Mouse (Mus musculus): ENCODE data around the gene Olfr1271.
"Not testable (repeated sequence)": the region's sequence is repeated elsewhere in the genome, so short reads cannot be mapped to it uniquely, and the experiment has no call there.

Olfr1271 gene

DNA sequence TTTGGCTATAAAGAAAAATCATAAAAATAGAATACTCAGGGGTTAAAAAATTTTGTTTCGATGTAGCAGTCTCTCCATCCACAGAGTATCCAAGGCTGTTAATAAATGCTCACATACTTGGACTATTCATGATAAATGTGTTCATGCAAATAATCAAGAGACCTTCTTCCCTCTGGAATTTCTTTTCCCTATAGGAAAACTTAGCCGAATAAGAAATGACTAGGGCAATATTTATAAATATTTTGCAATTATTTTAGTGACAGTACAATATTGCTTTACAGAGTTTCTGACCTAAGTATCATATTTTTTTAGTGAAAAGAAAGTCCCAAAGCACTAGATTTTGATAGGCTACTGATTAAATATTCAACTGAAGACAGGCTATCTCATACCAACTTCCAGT is at the start of gene Olfr1271:
Gene Olfr1271 (minus strand): TSS at position 101 of the 400 bp plus-strand sequence.
- no peak for DNase-seq (ENCODE audit: low spot score in 2 of 2)

GRCm38 (mm10) chr2:90292741-90293140 is 21.9 kb upstream of the Olfr1271 start, which contains the start of gene Olfr1272:
Gene Olfr1272, minus strand, starts transcription at chr2:90292841.
- DNase-seq (ENCODE audit: low spot score in 2 of 2): no peak

DNA sequence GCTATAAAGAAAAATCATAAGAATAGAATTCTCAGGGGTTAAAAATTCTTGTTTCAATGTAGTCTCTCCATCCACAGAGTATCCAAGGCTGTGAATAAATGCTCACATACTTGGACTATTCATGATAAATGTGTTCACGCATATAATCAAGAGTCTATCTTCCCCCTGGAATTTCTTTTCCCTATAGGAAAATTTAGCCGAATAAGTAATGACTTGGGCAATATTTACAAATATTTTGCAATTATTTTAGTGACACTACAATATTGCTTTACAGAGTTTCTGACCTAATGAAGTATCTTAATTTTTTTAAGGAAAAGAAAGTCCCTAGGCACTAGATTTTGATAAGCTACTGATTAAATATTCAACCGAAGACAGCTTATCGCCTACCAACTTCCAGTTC is 13.3 kb downstream of the Olfr1271 start, which contains the start of gene Olfr142:
Gene Olfr142 (minus strand): TSS at position 101 of the 400 bp plus-strand sequence.
- no peak for DNase-seq (ENCODE audit: low spot score in 2 of 2)

- DNase-seq (ENCODE audit: low spot score in 2 of 2): not testable (repeated sequence)
These were observed 46.4 kb downstream of the Olfr1271 start, which contains the start of gene Olfr1506 for GRCm38 (mm10) chr2:90224393-90224792. Gene Olfr1506, minus strand, starts transcription at chr2:90224493.

Measured in urinary bladder, postnatal 4 days (tissue).